Mouse (Mus musculus): ENCODE measurements at regions not wholly inside any gene's neighbourhood (a gene's known extent, or its start where the extent isn't known, plus 50 kb on each side); places are given as distances from the start of the nearest gene placed in this dataset.

DNA sequence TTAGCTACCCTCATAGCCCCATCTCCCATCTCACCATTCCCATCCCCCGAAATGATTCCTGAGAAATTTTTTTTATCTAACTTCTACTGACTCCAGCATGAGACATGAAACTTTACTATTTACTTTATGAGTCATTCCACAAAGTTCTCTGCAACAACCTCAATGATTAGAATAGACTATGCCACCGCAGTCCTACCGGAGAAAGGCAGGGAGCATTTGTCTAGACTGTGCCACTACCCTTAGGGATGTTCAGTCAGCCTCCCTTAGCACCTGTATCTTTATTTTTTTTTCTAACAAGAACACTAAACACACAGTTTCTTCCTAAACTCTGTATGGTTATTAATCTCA, 433.2 kb downstream of the Gsdmc2 start:
- ATAC-seq, result no peak
- no peaks in the 10 kb centered on the region for H3K27me3 ChIP-seq (replicated peaks)
- WGBS (ENCODE audit: insufficient replicate concordance), result 80% methylated on average over 3 of the region's 3 CpGs
- H3K9me3 ChIP-seq (replicated peaks), result no peaks in the 10 kb centered on the region
- no peaks in the 10 kb centered on the region for H3K4me1 ChIP-seq
- no peaks in the 10 kb centered on the region for H3K36me3 ChIP-seq
- H3K4me2 ChIP-seq, result no peak overlapping the region
- no peak overlapping the region for H3K9ac ChIP-seq
- no peak overlapping the region for H3K27ac ChIP-seq
- H3K4me3 ChIP-seq, result no peak overlapping the region

DNA sequence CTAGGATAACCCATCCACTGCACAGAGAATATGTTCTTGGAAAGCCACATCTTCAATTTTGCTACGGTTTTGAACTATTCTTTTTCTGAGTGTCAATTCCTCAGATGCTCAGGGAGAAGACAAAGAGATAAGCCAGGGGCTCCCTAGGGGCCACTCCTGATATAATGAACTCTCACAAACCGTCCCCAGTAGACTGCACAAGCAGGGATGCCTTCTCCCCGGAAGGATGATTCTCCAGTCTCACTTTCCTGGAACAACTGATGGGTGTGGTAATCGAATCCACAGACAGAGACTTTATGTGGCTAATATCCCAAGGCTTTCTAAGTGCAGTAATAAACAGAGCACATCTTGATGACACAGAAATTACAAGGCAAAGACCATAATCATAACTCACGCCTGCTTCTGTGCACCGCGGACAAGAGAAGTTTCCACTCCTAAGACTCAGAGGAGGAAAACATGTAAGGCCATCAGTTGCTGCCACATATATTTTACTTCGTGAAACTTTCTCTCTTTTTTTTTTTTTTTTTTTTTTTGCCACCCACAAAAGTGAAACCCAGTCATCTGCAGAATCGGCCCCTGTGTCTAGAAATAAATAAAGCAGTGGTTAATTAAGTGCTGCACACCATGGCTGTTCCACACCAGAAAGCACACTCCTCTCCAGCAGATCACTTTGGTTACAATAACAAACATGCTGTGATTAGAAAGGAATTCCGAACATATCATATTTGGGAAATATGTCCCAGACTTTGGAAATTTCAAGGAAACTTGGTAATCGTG, 433.8 kb downstream of the Gsdmc2 start:
- WGBS (ENCODE audit: insufficient replicate concordance), result 61% methylated on average over 11 of the region's 11 CpGs

DNA sequence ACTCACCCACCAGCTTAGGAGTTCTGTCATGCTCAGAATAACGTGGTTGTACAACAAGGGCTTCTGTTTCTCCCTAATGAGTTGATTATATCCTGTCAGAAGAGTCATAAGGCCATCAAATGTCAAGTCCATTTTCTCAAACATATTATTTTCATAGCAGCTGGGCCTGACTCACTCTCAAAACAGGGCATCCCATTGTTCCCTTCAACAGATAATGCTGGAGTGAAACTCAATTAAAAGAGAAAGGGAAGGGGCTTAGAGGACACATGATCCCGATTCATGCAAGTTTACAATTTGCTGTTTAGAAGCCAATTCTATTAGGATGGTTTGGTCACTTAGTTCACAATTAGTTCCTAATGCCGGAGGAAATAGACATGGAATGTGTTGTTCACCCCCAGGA, 444.5 kb downstream of the Gsdmc2 start:
- H3K36me3 ChIP-seq, result no peaks in the 10 kb centered on the region
- no peaks in the 10 kb centered on the region for H3K27me3 ChIP-seq (replicated peaks)
- no peak overlapping the region for H3K4me3 ChIP-seq
- no peak overlapping the region for H3K27ac ChIP-seq
- 55% methylated on average over 3 of the region's 3 CpGs for WGBS (ENCODE audit: insufficient replicate concordance)
- H3K9me3 ChIP-seq (replicated peaks), result no peaks in the 10 kb centered on the region
- H3K4me1 ChIP-seq, result no peaks in the 10 kb centered on the region
- no peak for ATAC-seq
- H3K9ac ChIP-seq, result no peak overlapping the region
- H3K4me2 ChIP-seq, result no peak overlapping the region

More for the DNA sequence above, 433.8 kb downstream of the Gsdmc2 start:
- no peaks in the 10 kb centered on the region for H3K4me1 ChIP-seq
- no peaks in the 10 kb centered on the region for H3K36me3 ChIP-seq
- H3K4me3 ChIP-seq, result no peak overlapping the region
- H3K4me2 ChIP-seq, result no peak overlapping the region
- no peak overlapping the region for H3K27ac ChIP-seq
- H3K9ac ChIP-seq, result no peak overlapping the region
- ATAC-seq, result no peak
- no peaks in the 10 kb centered on the region for H3K27me3 ChIP-seq (replicated peaks)
- H3K9me3 ChIP-seq (replicated peaks), result no peaks in the 10 kb centered on the region

DNA sequence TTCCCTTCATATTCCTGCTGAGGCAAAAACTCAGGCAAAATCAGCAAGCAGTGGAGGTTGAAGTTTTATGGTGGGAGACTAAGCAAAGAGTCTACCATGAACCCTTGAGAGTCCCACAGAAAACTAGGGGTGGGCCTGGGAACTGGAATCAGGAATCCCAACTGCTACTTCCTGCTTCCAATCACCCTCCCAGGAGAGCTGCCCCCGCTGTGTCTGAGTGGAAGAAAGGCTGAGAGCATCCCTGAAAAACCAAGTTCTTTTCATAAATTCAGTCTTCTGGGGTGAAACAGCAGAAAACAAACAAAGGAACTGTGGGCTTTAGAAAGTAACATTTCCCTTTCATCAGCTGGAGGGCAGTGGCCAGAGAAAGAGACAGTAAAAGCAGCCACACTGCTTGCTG, 445.0 kb downstream of the Gsdmc2 start:
- H3K27me3 ChIP-seq (replicated peaks), result no peaks in the 10 kb centered on the region
- WGBS (ENCODE audit: insufficient replicate concordance), result 46% methylated on average over 1 of the region's 1 CpGs
- H3K36me3 ChIP-seq, result no peaks in the 10 kb centered on the region
- no peak overlapping the region for H3K4me2 ChIP-seq
- no peak overlapping the region for H3K9ac ChIP-seq
- H3K4me3 ChIP-seq, result no peak overlapping the region
- H3K4me1 ChIP-seq, result no peaks in the 10 kb centered on the region
- no peaks in the 10 kb centered on the region for H3K9me3 ChIP-seq (replicated peaks)
- no peak overlapping the region for H3K27ac ChIP-seq
- no peak for ATAC-seq

DNA sequence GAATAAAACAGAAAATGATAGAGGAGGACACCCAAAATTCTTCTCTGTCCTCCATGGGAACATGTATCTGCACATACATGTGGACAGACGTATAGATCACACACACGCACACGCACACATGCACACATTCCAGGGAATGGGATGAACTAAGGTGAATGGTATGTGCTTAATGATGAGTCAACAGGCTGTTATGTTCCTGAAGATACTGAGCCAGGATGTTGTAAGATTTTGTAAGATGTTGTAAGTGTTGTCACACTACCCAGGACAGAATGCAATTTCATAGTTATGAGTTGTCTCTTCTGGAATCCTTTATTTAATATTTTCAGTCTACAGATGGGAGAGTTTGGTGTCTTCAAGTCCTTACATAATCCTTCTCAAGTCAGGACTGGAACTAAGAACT, 447.5 kb downstream of the Gsdmc2 start:
- no peaks in the 10 kb centered on the region for H3K27me3 ChIP-seq (replicated peaks)
- H3K4me1 ChIP-seq, result no peaks in the 10 kb centered on the region

DNA sequence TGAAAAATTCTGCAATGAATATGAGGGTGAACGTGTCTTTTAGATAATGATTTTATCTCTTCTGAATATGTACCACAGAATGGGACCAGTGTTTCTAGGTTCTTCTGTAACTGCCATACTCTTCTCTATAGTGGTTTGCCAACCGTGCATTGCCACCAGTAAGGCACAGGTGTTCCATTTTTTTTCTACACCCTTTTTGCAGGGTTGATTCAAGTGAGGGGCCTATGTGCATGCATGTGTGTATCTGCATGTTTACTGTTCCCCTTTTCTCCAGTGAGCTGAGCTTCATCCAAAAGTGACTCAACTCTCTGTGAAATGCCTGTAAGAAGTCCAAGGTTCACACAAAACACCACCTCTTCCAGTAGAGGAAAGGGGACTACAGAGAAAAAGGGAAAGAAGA, 467.7 kb downstream of the Gsdmc2 start:
- ATAC-seq, result no peak
- Histone ChIP-seq H3K4me3 (no peak overlapping the region), H3K9me3 (replicated peaks) (no peaks in the 10 kb centered on the region), H3K4me1 (no peaks in the 10 kb centered on the region), H3K36me3 (no peaks in the 10 kb centered on the region), H3K4me2 (no peak overlapping the region), H3K27ac (no peak overlapping the region), H3K27me3 (replicated peaks) (no peaks in the 10 kb centered on the region), H3K9ac (no peak overlapping the region)
- 53% methylated on average over 2 of the region's 2 CpGs for WGBS (ENCODE audit: insufficient replicate concordance)

More for the DNA sequence above, 447.5 kb downstream of the Gsdmc2 start:
- H3K36me3 ChIP-seq, result no peaks in the 10 kb centered on the region
- H3K9ac ChIP-seq, result no peak overlapping the region
- H3K4me2 ChIP-seq, result no peak overlapping the region
- WGBS (ENCODE audit: insufficient replicate concordance), result 82% methylated on average over 3 of the region's 3 CpGs
- no peak overlapping the region for H3K27ac ChIP-seq
- ATAC-seq, result no peak
- no peak overlapping the region for H3K4me3 ChIP-seq
- no peaks in the 10 kb centered on the region for H3K9me3 ChIP-seq (replicated peaks)

DNA sequence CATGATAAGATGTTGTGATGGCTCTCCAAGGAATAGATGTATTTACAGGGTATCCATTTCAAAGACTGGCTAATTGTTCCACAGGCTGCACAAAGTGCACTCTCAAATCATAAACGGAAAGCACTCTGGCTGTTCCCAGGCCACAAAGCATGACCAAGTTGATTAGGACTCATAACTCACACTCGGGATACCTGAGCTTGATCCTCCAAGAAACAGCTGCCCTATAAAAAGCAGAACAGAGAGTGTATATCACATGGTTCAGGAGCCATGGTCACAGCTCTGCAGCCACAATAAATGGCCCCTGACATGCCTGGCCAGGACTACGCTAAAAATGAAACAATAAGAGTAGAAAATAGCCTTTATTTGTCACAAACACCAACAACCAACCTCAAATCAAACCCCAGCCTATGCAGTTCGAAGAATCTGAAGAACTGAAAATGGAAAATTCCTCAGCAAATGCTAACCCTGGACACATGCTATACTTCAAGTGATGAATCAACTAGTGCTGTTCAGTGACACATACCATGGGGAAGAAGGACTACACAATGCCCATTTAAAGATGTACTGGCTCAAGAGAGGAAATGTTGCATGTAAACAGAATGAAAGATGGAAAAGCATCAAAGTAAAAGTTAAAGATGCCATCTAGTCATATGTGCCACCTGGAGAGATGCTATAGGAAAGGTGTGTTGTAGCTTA, 473.5 kb downstream of the Gsdmc2 start:
- Histone ChIP-seq H3K9ac (no peak overlapping the region), H3K4me3 (no peak overlapping the region), H3K27ac (no peak overlapping the region), H3K4me2 (no peak overlapping the region), H3K36me3 (no peaks in the 10 kb centered on the region), H3K9me3 (replicated peaks) (no peaks in the 10 kb centered on the region), H3K4me1 (no peaks in the 10 kb centered on the region), H3K27me3 (replicated peaks) (no peaks in the 10 kb centered on the region)
- no peak for ATAC-seq
- 58% methylated on average over 4 of the region's 4 CpGs for WGBS (ENCODE audit: insufficient replicate concordance)

DNA sequence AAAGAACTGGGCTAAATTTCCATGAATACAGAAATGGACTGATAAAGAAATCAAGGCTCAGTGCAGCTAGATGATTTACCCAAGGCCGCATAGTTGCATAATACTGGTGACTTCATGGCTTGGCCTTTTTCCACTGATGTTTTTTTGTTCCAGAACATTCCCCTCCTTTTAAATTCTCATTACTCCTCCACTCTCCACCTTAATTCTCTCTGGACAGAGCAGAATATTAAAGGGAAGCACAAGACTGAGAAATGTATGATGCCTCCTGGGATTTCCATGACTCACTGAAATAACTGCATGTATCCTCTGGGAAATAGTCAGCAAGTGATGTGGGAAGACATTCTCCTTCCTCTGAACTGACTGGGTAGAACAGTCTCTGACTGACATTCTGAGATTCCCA, 480.5 kb downstream of the Gsdmc2 start:
- no peak for ATAC-seq
- H3K9me3 ChIP-seq (replicated peaks), result no peaks in the 10 kb centered on the region
- H3K4me2 ChIP-seq, result no peak overlapping the region
- H3K27me3 ChIP-seq (replicated peaks), result no peaks in the 10 kb centered on the region
- no peak overlapping the region for H3K4me3 ChIP-seq
- no peaks in the 10 kb centered on the region for H3K36me3 ChIP-seq
- 87% methylated on average over 1 of the region's 1 CpGs for WGBS (ENCODE audit: insufficient replicate concordance)
- no peak overlapping the region for H3K27ac ChIP-seq
- H3K9ac ChIP-seq, result no peak overlapping the region
- H3K4me1 ChIP-seq, result no peaks in the 10 kb centered on the region

DNA sequence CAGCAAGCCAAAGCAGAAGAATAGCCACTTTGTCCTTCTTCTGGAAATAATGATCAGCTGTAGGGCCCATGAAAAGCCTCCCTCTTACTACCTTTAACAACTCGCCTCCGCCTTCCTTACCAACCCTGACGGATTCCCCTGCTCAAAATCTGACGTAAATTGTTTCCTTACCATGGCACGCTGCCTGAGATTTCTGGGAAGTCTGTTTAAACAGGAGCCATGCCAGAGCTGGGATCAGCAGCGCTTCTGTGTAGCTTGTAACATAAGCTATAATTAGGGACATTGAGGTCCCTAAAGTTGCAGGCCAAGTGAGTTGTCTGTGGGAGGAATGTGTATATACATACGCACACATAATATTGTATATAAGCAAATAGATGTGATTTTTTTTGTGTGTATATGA, 484.6 kb downstream of the Gsdmc2 start:
- H3K4me2 ChIP-seq, result no peak overlapping the region
- no peaks in the 10 kb centered on the region for H3K4me1 ChIP-seq
- no peaks in the 10 kb centered on the region for H3K9me3 ChIP-seq (replicated peaks)
- no peak overlapping the region for H3K27ac ChIP-seq
- H3K27me3 ChIP-seq (replicated peaks), result no peaks in the 10 kb centered on the region
- no peak for ATAC-seq
- no peaks in the 10 kb centered on the region for H3K36me3 ChIP-seq
- no peak overlapping the region for H3K4me3 ChIP-seq
- WGBS (ENCODE audit: insufficient replicate concordance), result 73% methylated on average over 7 of the region's 7 CpGs
- H3K9ac ChIP-seq, result no peak overlapping the region

DNA sequence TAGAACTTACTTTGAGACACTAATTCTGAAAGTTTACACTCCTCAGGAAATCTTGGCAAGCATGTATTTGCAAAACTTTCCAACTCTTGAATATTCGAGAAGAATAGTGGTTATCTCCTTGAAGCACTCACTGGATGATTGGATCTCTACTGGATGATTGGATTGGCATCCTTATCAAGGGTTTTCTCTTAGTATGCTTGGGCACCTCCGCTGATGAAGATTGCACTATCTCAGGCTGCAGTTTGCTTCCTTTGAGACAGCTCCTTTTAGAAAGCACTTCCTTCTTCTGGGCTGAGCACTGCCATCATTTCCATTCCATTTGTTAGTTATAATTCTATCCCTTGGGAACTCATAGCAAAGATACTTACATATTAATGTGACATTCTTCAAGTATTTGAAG, 503.2 kb downstream of the Gsdmc2 start:
- H3K9ac ChIP-seq, result no peak overlapping the region
- H3K36me3 ChIP-seq, result no peaks in the 10 kb centered on the region
- peaks cover 17% of the 10 kb centered on the region for H3K4me1 ChIP-seq
- no peak overlapping the region for H3K4me2 ChIP-seq
- no peak overlapping the region for H3K4me3 ChIP-seq
- H3K9me3 ChIP-seq (replicated peaks), result no peaks in the 10 kb centered on the region
- H3K27me3 ChIP-seq (replicated peaks), result no peaks in the 10 kb centered on the region
- WGBS (ENCODE audit: insufficient replicate concordance), result 15% methylated on average over 2 of the region's 2 CpGs
- no peak for ATAC-seq
- no peak overlapping the region for H3K27ac ChIP-seq

DNA sequence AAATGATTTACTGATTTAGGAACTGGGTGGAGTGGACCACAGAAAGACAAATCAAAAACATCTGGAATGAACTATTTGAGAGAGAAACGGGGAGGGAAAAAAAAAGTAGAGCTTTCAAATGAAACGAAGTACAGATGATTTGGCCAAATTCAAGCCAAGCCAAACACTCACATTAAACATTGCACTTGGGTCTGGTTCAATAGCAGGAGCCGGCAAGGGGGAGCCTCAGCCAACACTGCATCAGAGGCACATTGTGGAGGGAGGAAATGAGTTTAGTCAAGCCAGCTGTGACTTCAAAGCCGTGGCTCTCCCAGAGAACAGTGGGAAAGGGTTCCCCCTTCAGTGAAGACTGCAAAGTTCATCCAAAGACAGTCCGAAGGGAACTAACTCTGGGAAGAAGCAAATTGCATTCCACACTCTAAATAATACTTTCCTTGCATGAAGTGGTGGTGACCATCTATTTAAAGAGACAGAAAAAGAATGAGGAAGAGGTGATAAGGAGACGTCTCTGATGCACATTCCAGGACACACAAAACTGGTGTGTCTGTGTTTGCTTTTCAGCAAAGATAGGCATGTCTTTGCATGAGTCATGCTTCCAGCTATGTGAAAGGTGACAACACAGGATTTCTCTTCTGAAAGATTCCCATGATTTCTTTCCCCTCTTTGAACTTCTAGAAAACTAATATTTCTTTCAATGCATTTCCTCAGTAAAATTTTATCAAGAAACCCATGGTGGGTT, 504.5 kb downstream of the Gsdmc2 start:
- Histone ChIP-seq H3K9me3 (replicated peaks) (no peaks in the 10 kb centered on the region), H3K36me3 (no peaks in the 10 kb centered on the region), H3K27me3 (replicated peaks) (no peaks in the 10 kb centered on the region), H3K9ac (no peak overlapping the region), H3K4me2 (no peak overlapping the region), H3K4me1 (peaks cover 17% of the 10 kb centered on the region), H3K4me3 (no peak overlapping the region), H3K27ac (no peak overlapping the region)
- no peak for ATAC-seq
- WGBS (ENCODE audit: insufficient replicate concordance), result 21% methylated on average over 6 of the region's 6 CpGs

DNA sequence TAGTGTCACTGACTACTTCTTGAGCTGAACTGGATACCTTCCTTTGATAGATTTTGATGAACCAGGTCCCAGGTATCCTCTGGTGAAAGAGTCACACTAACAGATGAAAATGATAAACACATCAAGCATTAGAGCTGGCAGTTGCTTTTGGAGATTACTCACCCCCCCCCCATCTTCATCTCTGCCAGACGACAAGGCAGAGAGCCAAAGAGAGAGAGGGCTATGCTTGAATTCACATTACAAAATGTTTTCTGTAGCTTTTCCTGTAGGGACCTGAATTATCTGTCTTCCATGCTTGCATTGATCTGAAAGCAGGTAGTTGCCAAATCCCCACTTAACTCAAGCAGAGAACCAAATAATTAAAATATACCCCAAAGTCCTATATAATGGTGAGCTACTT, 525.3 kb downstream of the Gsdmc2 start:
- no peaks in the 10 kb centered on the region for H3K4me1 ChIP-seq
- H3K9ac ChIP-seq, result no peak overlapping the region
- no peaks in the 10 kb centered on the region for H3K36me3 ChIP-seq
- no peak overlapping the region for H3K4me2 ChIP-seq
- H3K9me3 ChIP-seq (replicated peaks), result no peaks in the 10 kb centered on the region
- no peak for ATAC-seq
- WGBS (ENCODE audit: insufficient replicate concordance), result 63% methylated on average over 1 of the region's 1 CpGs
- no peaks in the 10 kb centered on the region for H3K27me3 ChIP-seq (replicated peaks)
- no peak overlapping the region for H3K4me3 ChIP-seq
- no peak overlapping the region for H3K27ac ChIP-seq

Measured in liver, embryonic 12.5 days (tissue).